Mouse (Mus musculus): ENCODE results near the gene Gm10639. TPM values are rescaled to one million over a fixed set of nuclear protein-coding genes. Genes with fewer than 3 reads are reported as not detected.

The Gm10639 gene
- polyA plus RNA-seq (2017; shearing (Covaris generic)), result not detected

DNA sequence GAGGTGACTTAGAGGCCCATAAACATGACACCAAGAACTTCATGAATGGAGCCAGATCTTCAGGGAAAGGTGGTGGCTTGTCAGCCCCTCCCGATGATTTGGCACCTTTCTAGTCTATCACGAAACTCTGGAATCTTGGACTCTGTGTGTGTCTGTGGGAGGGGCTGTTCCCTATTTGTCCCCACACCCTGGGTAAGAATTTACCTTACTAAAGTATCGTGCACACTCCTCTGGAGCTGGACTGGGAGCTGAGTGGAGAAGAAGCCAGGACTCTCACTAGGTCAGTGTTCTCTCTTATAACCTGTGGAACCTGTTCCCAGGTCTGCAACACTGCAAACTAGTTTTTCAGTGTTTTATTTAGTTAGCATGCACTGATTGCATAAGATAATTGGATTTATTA is at the start of gene Gm10639:
Gm10639 (plus strand) TSS at position 201 of the 400 bp plus-strand sequence.

DNA sequence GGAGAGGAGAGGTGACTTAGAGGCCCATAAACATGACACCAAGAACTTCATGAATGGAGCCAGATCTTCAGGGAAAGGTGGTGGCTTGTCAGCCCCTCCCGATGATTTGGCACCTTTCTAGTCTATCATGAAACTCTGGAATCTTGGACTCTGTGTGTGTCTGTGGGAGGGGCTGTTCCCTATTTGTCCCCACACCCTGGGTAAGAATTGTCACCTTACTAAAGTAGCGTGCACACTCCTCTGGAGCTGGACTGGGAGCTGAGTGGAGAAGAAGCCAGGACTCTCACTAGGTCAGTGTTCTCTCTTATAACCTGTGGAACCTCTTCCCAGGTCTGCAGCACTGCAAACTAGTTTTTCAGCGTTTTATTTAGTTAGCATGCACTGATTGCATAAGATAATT is 32.8 kb upstream of the Gm10639 start, which contains the start of gene Gm3776:
Gm3776 (plus strand) TSS at position 216 of the 400 bp plus-strand sequence.

DNA sequence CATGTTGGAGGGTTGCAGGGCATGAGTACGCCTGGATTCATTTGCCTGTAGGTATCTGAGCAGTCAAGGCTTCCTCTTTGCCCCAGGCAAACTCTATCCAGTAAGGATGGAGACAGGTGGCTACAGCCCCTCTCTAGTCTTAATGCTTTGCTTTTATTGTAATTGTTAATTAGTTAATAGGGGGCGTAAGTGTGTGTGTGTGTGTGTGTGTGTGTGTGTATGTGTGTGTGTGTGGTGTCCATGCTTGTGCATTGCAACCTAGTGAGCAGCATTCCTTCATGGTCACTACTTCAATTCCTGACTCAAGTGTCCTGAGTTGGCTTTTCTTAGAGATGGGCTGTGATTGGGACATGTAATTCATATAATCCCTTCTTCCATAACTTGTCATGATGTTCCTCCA is 25.0 kb downstream of the Gm10639 start, which contains the start of gene Omt2a:
Omt2a (minus strand) TSS at position 101 of the 400 bp plus-strand sequence.

DNA sequence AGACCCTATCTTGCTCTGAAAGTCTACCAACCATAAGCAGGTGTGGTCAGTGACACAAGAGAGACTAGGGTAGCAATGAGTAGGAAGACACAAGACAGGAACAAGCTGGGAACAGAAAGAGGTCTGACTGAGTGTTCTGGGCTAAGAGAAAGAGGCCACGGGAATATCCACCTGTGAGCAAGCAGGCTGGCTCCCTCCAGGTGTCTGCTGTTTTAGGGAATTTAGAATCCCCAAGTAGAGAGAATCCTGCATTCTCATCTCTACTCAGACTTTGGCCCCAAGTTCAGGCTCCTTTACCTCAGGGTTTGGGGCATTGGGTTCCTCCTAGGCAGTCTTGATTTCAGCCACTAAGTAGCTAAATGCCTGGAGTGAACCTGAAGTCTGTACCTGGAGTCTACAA is 37.6 kb downstream of the Gm10639 start, which contains the start of gene Omt2b:
Omt2b (plus strand) TSS at position 301 of the 400 bp plus-strand sequence.

Other genes starting within 250 kb of the Gm10639 start
- not detected for gene Gcm1, start 238.0 kb upstream of the Gm10639 start, polyA plus RNA-seq (2017; shearing (Covaris generic))
- 21.0 TPM for gene Fbxo9, start 180.9 kb upstream of the Gm10639 start, polyA plus RNA-seq (2017; shearing (Covaris generic))
- 13.8 TPM for gene Ick, start 180.7 kb upstream of the Gm10639 start, polyA plus RNA-seq (2017; shearing (Covaris generic))
- gene Gsta4, start 107.1 kb upstream of the Gm10639 start, polyA plus RNA-seq (2017; shearing (Covaris generic)), result 49.1 TPM
- gene Gsta1, start 59.3 kb upstream of the Gm10639 start, polyA plus RNA-seq (2017; shearing (Covaris generic)), result not detected
- not detected for gene Gm3776, start 32.8 kb upstream of the Gm10639 start, polyA plus RNA-seq (2017; shearing (Covaris generic))
- gene Omt2a, start 24.9 kb downstream of the Gm10639 start, polyA plus RNA-seq (2017; shearing (Covaris generic)), result not detected
- not detected for gene Omt2b, start 37.7 kb downstream of the Gm10639 start, polyA plus RNA-seq (2017; shearing (Covaris generic))
- gene Gsta2, start 65.9 kb downstream of the Gm10639 start, polyA plus RNA-seq (2017; shearing (Covaris generic)), result not detected
- not detected for gene Dppa5a, start 78.3 kb downstream of the Gm10639 start, polyA plus RNA-seq (2017; shearing (Covaris generic))
- not detected for gene Ooep, start 88.8 kb downstream of the Gm10639 start, polyA plus RNA-seq (2017; shearing (Covaris generic))
- 3.7 TPM for gene Ddx43, start 105.9 kb downstream of the Gm10639 start, polyA plus RNA-seq (2017; shearing (Covaris generic))
- gene Cgas, start 153.3 kb downstream of the Gm10639 start, polyA plus RNA-seq (2017; shearing (Covaris generic)), result 1.8 TPM
- 11.0 TPM for gene Mto1, start 158.3 kb downstream of the Gm10639 start, polyA plus RNA-seq (2017; shearing (Covaris generic))
- not detected for gene Gm17324, start 158.9 kb downstream of the Gm10639 start, polyA plus RNA-seq (2017; shearing (Covaris generic))
- 5,400 TPM for gene Eef1a1, start 199.2 kb downstream of the Gm10639 start, polyA plus RNA-seq (2017; shearing (Covaris generic))